23 mouse cellular contexts compared by ENCODE assay signal in genomic region chr11:50139571-50139970, GRCm38 (mm10). TPM values are rescaled to one million over a fixed set of nuclear protein-coding genes. Genes with fewer than 3 reads are reported as not detected.
DNase-seq lines count a peak whose midpoint lies in the region; ATAC-seq and TF ChIP-seq lines count a peak whose summit lies in the region.
"Had no signal": no experiment of that assay in that cellular context is flagged by ENCODE, and none has a peak within 500 bp of the region (broad histone marks: within the 10 kb centered on the region; RNA-seq: fewer than 3 reads in every experiment).

No protein-coding gene starts in this region.

- peaks cover 86% of the 10 kb centered on the region for H3K36me3 ChIP-seq in kidney, embryonic 15.5 days
- peaks cover 66% of the 10 kb centered on the region for H3K36me3 ChIP-seq in liver, embryonic 15.5 days (replicated peaks)
- peaks cover 64% of the 10 kb centered on the region for H3K36me3 ChIP-seq in midbrain, postnatal 0 days (ENCODE audit: insufficient read depth, low read length)

- no peaks in the 10 kb centered on the region for H3K4me1 ChIP-seq in kidney, embryonic 15.5 days
- H3K4me1 ChIP-seq in liver, embryonic 15.5 days (replicated peaks), result peaks cover 16% of the 10 kb centered on the region
- H3K4me1 ChIP-seq in midbrain, postnatal 0 days (ENCODE audit: insufficient read depth, low read length), result no peaks in the 10 kb centered on the region
- H3K4me1 ChIP-seq: embryonic facial prominence, embryonic 15.5 days; midbrain, embryonic 13.5 days; neural tube, embryonic 15.5 days had no signal

- no peak overlapping the region for H3K9ac ChIP-seq in kidney, embryonic 15.5 days
- no peak overlapping the region for H3K9ac ChIP-seq in liver, embryonic 15.5 days
- no peak overlapping the region for H3K9ac ChIP-seq in midbrain, postnatal 0 days (replicated peaks; ENCODE audit: low read length, poor library complexity, severe bottlenecking)
- H3K9ac ChIP-seq: embryonic facial prominence, embryonic 15.5 days; hindbrain, embryonic 14.5 days; midbrain, embryonic 13.5 days; neural tube, embryonic 15.5 days had no signal

- no peak overlapping the region for H3K27ac ChIP-seq in kidney, embryonic 15.5 days
- 0 out of 2 replicates have a peak overlapping the region, but pooled peaks have one; percentile 11 for H3K27ac ChIP-seq in liver, embryonic 15.5 days (replicated peaks)
- no peak overlapping the region for H3K27ac ChIP-seq in midbrain, postnatal 0 days (ENCODE audit: low read depth, low read length)
- H3K27ac ChIP-seq: embryonic facial prominence, embryonic 15.5 days; hindbrain, embryonic 14.5 days; macrophage; midbrain, embryonic 13.5 days; neural tube, embryonic 15.5 days had no signal

- H3K4me2 ChIP-seq in kidney, embryonic 15.5 days, result no peak overlapping the region
- H3K4me2 ChIP-seq in liver, embryonic 15.5 days, result no peak overlapping the region
- H3K4me2 ChIP-seq in midbrain, postnatal 0 days (ENCODE audit: low read depth, low read length, poor library complexity, severe bottlenecking), result no peak overlapping the region
- H3K4me2 ChIP-seq: embryonic facial prominence, embryonic 15.5 days; heart, embryonic 11.5 days; hindbrain, embryonic 14.5 days; midbrain, embryonic 13.5 days; neural tube, embryonic 15.5 days had no signal

- peak; percentile 79 to 80 for DNase-seq in kidney, adult 8-10 months
- no peak for DNase-seq in kidney, postnatal 10 days
- peak; percentile 85 for DNase-seq in ES-CJ7 (ENCODE audit: low read depth, low spot score)
- DNase-seq in midbrain, postnatal 0 days (ENCODE audit: low spot score), result no peak
- no peak for DNase-seq in gastrocnemius, postnatal 4 days (ENCODE audit: low spot score in 2 of 2)
- DNase-seq: adrenal gland, adult 2 months; B cell, adult 2 months; cerebellum, adult 9-11 months; gastrocnemius, postnatal 36 days; heart, postnatal 14 days; lung, adult 18-20 months; retina, postnatal 1 day had no signal

- H3K9me3 ChIP-seq in kidney, embryonic 15.5 days (replicated peaks), result no peaks in the 10 kb centered on the region
- no peaks in the 10 kb centered on the region for H3K9me3 ChIP-seq in liver, embryonic 15.5 days (replicated peaks)
- no peaks in the 10 kb centered on the region for H3K9me3 ChIP-seq in midbrain, postnatal 0 days (ENCODE audit: low read length)
- H3K9me3 ChIP-seq: embryonic facial prominence, embryonic 15.5 days; G1E; midbrain, embryonic 13.5 days; neural tube, embryonic 15.5 days had no signal

- H3K27me3 ChIP-seq in kidney, embryonic 15.5 days, result no peaks in the 10 kb centered on the region
- H3K27me3 ChIP-seq in liver, embryonic 15.5 days, result no peaks in the 10 kb centered on the region
- no peaks in the 10 kb centered on the region for H3K27me3 ChIP-seq in midbrain, postnatal 0 days (ENCODE audit: insufficient read depth, low read length)
- H3K27me3 ChIP-seq: embryonic facial prominence, embryonic 15.5 days; midbrain, embryonic 13.5 days; neural tube, embryonic 15.5 days had no signal

- no peak for TF ChIP-seq CTCF in midbrain, postnatal 0 days (IDR thresholded peaks at IDR 0.05)

- 78% methylated on average over 7 of the region's 7 CpGs for WGBS in kidney, embryonic 15.5 days
- 67% methylated on average over 7 of the region's 7 CpGs for WGBS in liver, embryonic 15.5 days (ENCODE audit: insufficient replicate concordance)
- 84% methylated on average over 7 of the region's 7 CpGs for WGBS in midbrain, postnatal 0 days

- ATAC-seq in kidney, embryonic 15.5 days (replicated peaks; ENCODE audit: low FRiP score), result peak; percentile 29; the same call in 1 of the 2 replicates
- peak; percentile 50; the same call in 1 of the 2 replicates for ATAC-seq in liver, embryonic 15.5 days (ENCODE audit: insufficient read depth)
- no peak for ATAC-seq in erythroid progenitor cell, adult 5-6 weeks (replicated peaks; ENCODE audit: low FRiP score, poor library complexity, severe bottlenecking)
- no peak for ATAC-seq in midbrain, postnatal 0 days (ENCODE audit: low FRiP score)
- ATAC-seq: midbrain, embryonic 13.5 days had no signal

- no peak overlapping the region for H3K4me3 ChIP-seq in kidney, embryonic 15.5 days (replicated peaks)
- H3K4me3 ChIP-seq in liver, embryonic 15.5 days (replicated peaks), result no peak overlapping the region
- no peak overlapping the region for H3K4me3 ChIP-seq in midbrain, postnatal 0 days (ENCODE audit: low read depth, low read length)
- H3K4me3 ChIP-seq: embryonic facial prominence, embryonic 15.5 days; midbrain, embryonic 13.5 days; myocyte; neural tube, embryonic 15.5 days had no signal

RNA-seq across cellular contexts. Expression of gene Tbc1d9b, which starts 8.4 kb away (rescaled TPM):
- polyA plus RNA-seq in kidney, embryonic 15.5 days (2015; fragmentation: Nextera tagmentation; extraction: Ambion mirVana), result 40.0 and 42.9 TPM in 2 replicates
- 11.7 and 13.6 TPM in 2 replicates for polyA plus RNA-seq in liver, embryonic 15.5 days (2015; fragmentation: Nextera tagmentation; extraction: Ambion mirVana)
- 13.0 and 16.3 TPM in 2 replicates for total RNA-seq in erythroid progenitor cell, adult 5-6 weeks (2015; ENCODE audit: low replicate concordance)
- total RNA-seq in erythroid progenitor cell, adult 5-6 weeks (2017; ENCODE audit: low replicate concordance), result 6.2 and 16.6 TPM in 2 replicates
- 58.5 and 68.8 TPM in 2 replicates for total RNA-seq in midbrain, postnatal 0 days (2014; rRNA removed)
- polyA plus RNA-seq in midbrain, postnatal 0 days (2015; fragmentation: Nextera tagmentation; extraction: Ambion mirVana), result 31.3 and 32.5 TPM in 2 replicates
- total RNA-seq in gastrocnemius, postnatal 4 days (2021), result 10 to 100 TPM; 36.1 to 37.3 TPM

RNA-seq across cellular contexts. Expression of gene Mrnip, which starts 34.7 kb away (rescaled TPM):
- 19.3 and 20.0 TPM in 2 replicates for polyA plus RNA-seq in kidney, embryonic 15.5 days (2015; fragmentation: Nextera tagmentation; extraction: Ambion mirVana)
- 7.6 and 8.4 TPM in 2 replicates for polyA plus RNA-seq in liver, embryonic 15.5 days (2015; fragmentation: Nextera tagmentation; extraction: Ambion mirVana)
- total RNA-seq in erythroid progenitor cell, adult 5-6 weeks (2015; ENCODE audit: low replicate concordance), result 2.5 and 6.1 TPM in 2 replicates
- 0.51 TPM in 1 of 2 replicates, not detected in the other for total RNA-seq in erythroid progenitor cell, adult 5-6 weeks (2017; ENCODE audit: low replicate concordance)
- 37.1 and 41.3 TPM in 2 replicates for total RNA-seq in midbrain, postnatal 0 days (2014; rRNA removed)
- polyA plus RNA-seq in midbrain, postnatal 0 days (2015; fragmentation: Nextera tagmentation; extraction: Ambion mirVana), result 37.9 and 40.7 TPM in 2 replicates
- 1 to 10 TPM; 9.7 to 9.8 TPM for total RNA-seq in gastrocnemius, postnatal 4 days (2021)

Comparison
In these comparisons a context has a peak if more than half of its experiments do, and no peak if none do; other contexts are left out.
1. DNase-seq: peak in kidney, adult 8-10 months (2 of 2) and ES-CJ7 (single experiment); none in kidney, postnatal 10 days (single experiment), midbrain, postnatal 0 days (single experiment) and gastrocnemius, postnatal 4 days (0 of 2).
2. ATAC-seq: peak in kidney, embryonic 15.5 days (single experiment) and liver, embryonic 15.5 days (single experiment); none in erythroid progenitor cell, adult 5-6 weeks (single experiment) and midbrain, postnatal 0 days (single experiment).